Mouse (Mus musculus) spleen, adult 2 months (tissue): Measurements from ENCODE around the gene Vwa3b.

ENCODE experiments used
- CTCF ChIP-seq: fragments of 200-500 bp; IDR thresholded peaks from 2 replicates; pipeline ENCODE4 v1.5.1; 2011; ENCODE audit warnings: mild to moderate bottlenecking, inconsistent platforms; ENCODE audit not compliant: insufficient read depth, insufficient read length, insufficient replicate concordance; ENCODE audit errors: extremely low read depth
- POLR2A ChIP-seq: fragments of 200-500 bp; IDR thresholded peaks from 2 replicates; pipeline ENCODE4 v1.6.1; 2011; ENCODE audit warnings: low read depth, low read length, inconsistent platforms

DNA sequence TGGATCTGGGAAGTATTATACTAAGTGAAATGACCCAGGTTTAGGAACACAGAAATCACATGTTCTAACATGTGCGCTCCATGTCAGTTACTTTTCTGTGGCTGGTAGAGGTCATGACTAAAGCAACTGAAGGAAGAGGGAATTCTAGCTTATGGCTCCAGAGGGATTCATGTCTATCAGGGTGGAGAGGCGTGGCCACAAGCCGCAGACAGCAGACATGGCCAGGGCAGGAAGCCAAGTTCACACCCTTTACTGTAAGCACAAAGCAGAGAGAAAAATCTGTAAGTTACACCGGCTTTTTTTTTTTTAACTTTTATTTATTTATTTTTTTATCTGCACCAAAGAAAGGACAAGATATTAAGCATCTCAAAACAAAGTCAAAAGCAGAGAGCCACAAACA lies 119.6 kb downstream of the Vwa3b start:
- TF ChIP-seq POLR2A: no peak
- TF ChIP-seq CTCF: no peak
